Mouse (Mus musculus) ES-CJ7 (cell line): ENCODE data around the gene 4921509C19Rik.
"Not testable (repeated sequence)": the region's sequence is repeated elsewhere in the genome, so short reads cannot be mapped to it uniquely, and the experiment has no call there.

Source experiments
- DNase-seq: peaks from one replicate; pipeline ENCODE4 v3.0.0; 2011; ENCODE audit warnings: low read depth, low spot score

4921509C19Rik gene

DNA sequence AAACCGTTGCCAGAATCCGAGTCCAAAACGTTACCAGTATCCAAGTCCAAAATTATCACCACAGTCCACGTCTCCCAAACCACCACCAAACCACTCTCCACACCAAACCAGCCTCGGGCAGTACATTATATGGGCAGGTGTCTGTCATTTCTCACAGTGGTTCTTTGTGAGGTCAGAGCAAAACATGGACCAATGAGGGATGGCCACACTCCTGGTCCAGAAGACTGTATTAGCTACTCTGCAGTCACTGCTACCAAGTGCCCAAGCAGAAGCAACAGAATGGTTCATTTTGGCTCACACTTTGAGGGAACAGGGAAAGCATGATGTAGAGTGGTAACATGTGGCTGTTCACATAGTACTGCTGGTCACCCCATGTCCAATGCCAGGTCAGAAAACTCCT lies at the start of gene 4921509C19Rik:
Gene 4921509C19Rik, minus strand, starts transcription at position 101 of the 400 bp plus-strand sequence.
- DNase-seq: not testable (repeated sequence)

DNA sequence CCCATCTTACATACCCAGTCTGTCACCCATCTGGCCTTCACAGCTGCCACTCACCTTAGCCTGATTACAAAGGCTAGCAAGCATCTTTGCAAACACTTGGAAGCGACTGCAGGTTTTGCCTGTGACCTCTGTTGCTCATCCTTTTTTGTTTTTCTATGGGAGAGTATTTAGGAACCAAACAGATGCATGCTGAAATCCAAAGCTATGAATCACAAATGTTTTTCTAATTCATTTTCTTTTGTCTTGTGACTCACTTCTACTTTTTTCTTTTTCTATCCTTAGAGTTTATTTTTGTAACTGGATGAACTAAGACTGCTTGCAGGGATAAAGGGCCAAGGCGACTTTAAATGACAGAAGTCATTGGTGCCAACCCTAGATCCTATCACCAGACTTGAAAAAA lies 49.6 kb upstream of the 4921509C19Rik start:
- no peak for DNase-seq

DNA sequence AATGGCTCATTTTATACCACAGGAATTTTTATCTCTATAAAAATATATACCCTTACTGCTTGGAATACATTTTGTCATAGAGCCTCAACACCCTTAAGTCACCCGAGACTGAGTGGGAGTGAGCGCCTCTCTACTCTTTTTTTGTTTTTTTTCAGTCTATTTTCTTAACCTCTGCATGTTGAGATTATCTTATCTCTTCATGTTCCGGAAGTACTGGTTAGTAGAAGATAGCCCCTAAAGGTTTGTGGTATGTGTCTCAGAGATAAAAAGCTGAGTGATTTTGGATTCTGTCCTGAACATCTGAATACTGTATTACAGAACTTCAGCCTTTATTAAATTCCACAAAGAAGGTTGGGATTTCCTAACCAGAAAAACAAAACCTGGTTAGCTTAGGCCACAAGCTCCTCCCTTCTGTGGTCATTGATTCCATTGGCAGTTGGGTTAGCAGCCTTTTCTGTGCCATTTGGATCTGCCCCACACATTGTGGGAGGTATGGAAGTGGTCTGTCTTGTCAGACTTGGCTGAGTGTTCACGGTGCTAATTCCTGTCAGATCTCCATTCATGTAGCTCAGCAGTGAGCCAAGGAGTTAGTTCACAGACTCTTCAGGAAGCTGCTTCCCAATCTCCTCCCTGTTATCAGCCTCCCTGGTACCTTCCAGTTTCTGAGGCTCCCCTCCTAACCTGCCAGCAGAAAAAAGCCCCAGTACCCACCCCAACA lies 48.5 kb upstream of the 4921509C19Rik start:
- no peak for DNase-seq

DNA sequence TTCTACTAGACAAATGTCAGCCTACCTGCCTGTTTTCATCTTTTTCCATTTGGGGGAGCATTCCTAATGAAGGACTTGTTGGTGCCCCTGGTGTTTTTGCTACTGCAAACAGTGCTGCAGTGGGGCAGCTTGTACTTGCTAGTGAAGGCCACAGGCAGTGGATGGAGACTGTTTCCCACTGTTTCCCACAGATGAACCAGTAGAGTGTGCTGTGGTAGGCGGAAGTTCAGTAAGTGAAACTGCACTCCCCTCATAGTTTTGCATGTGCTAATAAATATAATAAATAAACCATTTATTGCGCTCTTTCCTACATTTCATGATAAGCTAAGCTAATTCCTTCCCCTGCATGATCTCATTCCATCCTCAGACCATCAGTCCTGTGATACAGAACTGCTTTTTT lies 43.0 kb upstream of the 4921509C19Rik start:
- no peak for DNase-seq

DNA sequence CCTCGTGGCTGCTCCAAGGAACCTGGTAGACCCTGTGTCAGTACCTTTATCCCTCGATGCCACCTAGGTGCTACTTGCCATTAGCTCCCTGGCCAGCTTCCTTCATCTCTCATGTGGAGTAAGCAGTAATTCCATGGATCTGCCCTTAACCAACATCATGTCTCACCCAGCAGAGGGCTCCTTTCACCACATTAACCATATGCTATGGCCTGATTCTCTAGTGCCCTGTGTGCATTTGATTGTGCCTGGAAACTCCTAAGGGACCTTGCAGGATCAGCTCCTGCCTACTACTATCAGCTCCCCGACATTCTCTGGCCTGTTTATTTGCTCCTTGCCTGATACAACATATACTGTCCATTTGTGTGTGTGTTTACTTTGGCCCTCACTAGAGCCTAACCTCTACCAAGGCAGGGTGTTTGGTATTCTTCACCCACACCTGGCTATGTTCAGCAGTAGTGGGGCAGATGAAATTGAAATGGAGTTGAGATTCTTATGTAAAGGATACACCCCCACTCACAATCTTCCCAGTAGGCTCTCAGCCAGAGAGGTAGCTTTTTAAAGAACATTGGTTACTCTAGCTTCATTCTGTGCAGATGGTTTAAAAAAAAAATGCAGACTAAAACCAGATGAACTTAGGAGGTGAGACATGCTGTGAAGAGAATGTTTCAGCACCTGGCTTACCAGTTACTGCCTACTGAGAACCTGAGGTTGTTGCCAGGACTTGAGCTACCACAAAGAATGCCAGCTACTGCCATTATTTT lies 37.8 kb upstream of the 4921509C19Rik start:
- no peak for DNase-seq

DNA sequence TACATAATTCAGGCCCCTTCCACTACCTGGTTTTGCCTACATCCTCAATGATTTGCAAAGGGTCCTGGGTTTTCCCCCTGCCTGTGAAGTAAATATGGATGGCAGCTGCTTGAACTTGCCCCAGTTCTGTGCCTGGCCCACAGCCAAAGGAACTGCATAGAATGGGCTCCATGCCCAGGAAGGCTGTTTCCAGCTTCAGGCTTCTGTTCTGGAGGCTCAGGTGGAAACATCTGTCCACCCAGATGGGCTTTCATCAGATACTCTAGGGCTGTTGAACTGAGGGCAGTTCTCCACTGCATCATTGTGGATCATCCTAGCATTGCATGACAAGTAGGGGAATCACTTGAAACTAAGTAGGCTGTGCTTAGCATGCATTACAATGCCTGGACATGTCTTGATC lies 36.2 kb upstream of the 4921509C19Rik start:
- DNase-seq: no peak

DNA sequence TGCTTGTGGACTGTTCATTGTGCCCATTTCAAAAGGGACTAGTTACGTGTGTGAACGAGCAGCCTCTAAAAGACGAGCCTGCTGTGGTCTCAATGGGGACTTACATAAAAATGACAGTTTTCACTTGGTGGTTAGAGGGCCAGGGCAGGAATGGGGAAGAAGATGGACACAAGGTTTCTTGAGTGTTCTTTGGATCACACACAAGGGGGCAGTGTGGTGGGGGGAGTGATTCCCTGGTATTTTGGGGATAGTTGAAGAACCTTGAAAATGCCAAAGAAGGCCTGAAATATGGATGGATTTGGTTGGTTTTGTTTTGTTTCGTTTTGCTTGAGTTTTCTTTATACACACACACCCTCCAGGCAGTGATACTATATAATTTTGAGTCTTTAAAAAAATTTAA lies 28.3 kb upstream of the 4921509C19Rik start:
- DNase-seq: no peak

DNA sequence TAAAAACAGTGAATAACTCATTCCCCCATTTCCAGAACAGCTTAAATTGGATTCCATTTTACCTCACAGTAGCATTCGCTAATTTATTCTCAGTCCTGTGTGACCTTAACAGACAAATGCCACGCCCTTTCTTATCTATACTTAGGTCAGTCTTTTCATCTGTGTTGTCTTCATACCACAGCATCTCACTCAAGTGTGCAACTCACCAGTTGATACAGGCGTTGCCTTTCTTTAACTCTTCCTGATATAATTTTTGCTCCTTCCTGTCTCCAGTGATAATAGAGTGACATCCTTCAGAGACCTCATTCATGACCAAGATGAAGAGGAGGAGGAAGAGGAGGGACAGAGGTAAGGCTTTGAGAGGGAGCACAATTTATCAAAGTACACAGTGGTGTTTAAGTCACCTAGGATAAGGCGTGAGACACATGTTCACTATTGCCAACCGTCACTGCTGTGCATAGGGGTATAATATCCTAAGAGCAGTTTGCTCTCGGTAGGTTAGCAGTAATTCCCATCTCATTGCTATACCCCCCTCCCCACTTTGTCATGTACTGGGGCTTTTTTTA lies 24.6 kb upstream of the 4921509C19Rik start:
- DNase-seq: no peak

DNA sequence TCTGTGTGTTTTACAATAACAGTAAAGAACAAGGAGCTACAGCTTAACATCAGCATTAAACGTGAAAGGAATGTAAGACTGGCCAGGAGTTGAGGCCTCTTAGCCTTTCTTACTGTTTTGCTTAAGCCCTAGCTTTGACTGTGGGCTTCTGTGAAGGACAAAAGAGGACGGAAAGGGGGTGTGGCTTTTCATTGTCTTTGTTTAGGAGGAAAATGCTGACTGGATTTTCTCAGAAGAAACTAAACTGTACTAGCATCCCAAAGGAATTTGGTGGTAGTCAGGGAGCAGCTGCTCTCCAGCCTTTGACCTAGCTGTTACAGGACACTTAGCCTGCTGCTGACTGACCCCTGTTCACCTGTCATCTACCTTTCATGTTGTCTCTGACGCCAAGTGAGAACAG lies 22.4 kb upstream of the 4921509C19Rik start:
- peak; percentile 24 for DNase-seq

DNA sequence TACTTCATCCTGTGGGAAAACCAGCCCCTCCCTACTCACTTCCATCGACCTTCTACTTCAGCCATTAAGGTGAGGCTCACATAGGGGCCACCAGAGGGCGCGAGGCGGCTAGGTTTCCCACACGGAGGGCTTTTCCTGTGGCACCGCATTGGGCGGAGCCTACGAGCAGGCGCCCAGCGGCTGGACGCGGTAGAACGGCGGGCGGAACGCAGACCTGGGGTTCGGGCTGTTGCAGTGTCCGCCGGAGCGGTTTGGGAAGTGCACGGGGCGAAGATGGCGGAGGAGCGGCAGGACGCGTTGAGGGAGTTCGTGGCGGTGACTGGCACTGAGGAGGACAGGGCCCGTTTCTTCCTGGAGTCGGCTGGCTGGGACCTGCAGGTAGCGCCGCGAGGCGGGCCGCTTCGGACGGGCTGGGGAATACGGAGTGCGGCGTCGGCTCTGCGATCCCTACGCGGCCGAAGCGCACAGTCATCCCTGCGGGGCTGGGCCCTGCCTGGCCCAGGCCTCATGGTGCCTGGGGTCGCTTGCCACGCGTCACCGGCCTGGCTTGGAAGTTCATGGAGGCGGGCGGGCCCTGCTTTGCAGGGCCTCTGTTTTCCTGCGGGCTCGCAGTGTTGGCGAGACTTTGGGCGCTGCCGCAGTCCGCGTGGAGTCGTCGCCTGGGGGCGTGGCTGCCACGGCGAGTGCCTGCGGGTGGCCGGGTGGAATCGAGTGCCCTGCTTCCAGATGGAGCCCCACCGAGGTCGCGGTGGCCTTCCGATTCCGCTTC lies 18.3 kb upstream of the 4921509C19Rik start, which contains the start of gene Nsfl1c:
Gene Nsfl1c, plus strand, starts transcription at position 148 of the 769 bp plus-strand sequence.
- DNase-seq: peak; percentile 96

DNA sequence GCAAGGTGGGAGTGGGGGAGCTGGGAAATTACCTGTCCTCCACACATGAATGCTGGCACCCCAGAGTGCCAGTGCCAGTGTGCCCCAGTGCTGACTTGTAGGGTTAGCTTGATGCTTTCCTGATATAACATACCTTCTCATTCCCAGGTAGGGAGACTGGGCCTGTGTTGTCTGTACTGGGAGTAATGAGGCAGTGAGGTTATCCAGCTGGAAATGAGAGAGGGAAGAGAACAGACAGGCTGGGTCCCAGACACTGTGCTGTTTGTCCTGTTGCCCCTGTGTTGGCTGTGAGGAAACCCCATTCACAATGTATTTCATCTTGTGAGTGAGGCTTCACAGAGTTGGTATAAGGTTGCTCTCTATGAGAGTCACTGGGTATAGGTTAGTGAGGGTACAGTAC lies 10.5 kb upstream of the 4921509C19Rik start:
- no peak for DNase-seq

DNA sequence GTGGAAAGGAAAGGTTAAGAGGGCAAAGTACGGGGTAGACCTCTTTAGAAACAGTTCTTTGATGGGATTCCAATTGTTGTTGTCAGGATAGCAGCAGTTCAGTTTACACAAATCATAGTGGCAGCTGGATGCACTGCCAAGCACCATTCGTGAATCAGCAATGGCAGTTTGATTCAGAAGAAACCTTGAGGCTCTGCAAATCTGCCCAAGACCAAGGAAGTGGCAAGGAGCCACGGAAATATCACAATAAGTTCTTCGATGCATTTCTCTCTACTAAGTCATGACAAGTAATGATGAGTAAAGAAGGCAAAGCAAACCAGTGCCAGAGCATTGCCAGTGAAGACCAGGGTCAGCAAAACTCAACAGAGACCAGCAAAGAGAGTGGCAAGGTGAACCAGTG lies 41.0 kb downstream of the 4921509C19Rik start:
- not testable (repeated sequence) for DNase-seq

DNA sequence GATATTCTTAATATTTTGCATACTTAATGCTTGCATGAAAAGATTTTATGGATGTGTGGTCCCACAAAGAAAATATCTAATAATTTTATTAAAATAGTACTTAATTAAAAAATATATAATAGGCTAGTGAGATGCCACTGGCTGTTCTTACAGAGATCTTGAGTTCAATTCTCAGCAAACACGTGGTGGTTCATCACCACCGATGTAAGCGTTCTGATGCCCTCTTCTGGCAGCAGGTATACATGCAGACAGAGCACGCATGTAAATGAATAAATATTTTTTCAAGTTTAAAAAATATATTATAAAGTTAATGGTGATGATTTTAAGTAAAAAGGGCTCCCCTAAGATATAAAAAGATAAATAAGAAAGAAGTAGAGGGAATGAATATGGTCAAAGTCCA lies 41.8 kb downstream of the 4921509C19Rik start:
- peak; percentile 27 for DNase-seq
